Mouse (Mus musculus): ENCODE data around the gene Cox17. TPM values are rescaled to one million over a fixed set of nuclear protein-coding genes. Genes with fewer than 3 reads are reported as not detected.
A peak's percentile ranks its signal among the peaks of the same experiment; 100 is the strongest.

Gene Cox17
- total RNA-seq (2021), result 100 to 1,000 TPM; 131 to 133 TPM
- long read RNA-seq, experiment 1, transcript Cox17-201 (3 exons, 444 nt), result major isoform, 63 of 68 reads
- long read RNA-seq, experiment 1, partial matches to known transcripts, result 0 of 68 reads
- long read RNA-seq, experiment 1, other reads (novel, unspliced or antisense), result 3 of 68 reads
- long read RNA-seq, experiment 2, transcript Cox17-201 (3 exons, 444 nt), result major isoform, 33 of 40 reads
- long read RNA-seq, experiment 2, partial matches to known transcripts, result 1 of 40 reads
- long read RNA-seq, experiment 2, other reads (novel, unspliced or antisense), result 2 of 40 reads

DNA sequence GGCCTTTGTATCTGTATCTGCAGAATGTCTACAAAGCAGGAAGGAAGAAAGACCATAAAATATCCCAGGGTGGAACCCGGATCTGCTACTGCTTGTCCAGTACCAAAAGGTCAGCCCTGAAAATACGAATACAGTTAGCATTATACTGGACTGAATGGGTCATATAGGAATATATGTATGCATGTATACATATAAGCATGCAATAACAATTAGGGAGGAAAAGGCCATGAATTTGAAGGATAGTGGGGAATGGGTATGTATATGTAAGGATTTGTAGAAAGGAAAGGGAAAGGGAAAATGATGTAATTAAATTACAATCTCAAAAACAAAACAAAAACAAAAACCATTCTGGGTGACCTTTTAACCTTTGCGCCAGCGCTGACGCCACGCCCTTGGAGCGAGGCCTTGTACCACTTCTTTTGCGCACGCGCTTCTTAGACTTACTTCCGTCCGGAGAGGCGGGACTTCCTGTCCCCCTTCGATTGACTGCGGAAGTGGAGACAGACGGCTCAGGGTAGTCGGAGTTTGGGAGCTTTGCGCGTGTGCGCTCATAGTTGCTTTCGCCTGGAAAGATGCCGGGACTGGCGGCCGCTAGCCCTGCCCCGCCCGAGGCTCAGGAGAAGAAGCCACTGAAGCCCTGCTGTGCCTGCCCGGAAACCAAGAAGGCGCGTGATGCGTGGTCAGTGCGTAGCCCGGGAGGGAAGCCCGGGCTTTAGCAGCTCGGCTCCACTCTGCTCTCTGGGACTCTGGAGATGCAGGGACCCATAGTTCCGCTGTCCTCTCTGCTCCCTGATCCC lies at the start of gene Cox17, which contains the start of gene Gm21987:
Gene Cox17, plus strand, starts transcription at position 463 of the 797 bp plus-strand sequence.
Gene Gm21987, plus strand, starts transcription at position 512 of the 797 bp plus-strand sequence.
- intact Hi-C loops (cut with DNase I), result loop anchor here (2.0 kb wide), 2 partner anchors 106 to 160 kb away; partner anchors contain the start of gene Adprh
- DNase-seq (ENCODE audit: extremely low spot score in 1 of 2, low spot score in 2 of 2), result peak; percentile 89 to 91
- peak within 1 kb of the TSS; percentile 87 for H3K27ac ChIP-seq

DNA sequence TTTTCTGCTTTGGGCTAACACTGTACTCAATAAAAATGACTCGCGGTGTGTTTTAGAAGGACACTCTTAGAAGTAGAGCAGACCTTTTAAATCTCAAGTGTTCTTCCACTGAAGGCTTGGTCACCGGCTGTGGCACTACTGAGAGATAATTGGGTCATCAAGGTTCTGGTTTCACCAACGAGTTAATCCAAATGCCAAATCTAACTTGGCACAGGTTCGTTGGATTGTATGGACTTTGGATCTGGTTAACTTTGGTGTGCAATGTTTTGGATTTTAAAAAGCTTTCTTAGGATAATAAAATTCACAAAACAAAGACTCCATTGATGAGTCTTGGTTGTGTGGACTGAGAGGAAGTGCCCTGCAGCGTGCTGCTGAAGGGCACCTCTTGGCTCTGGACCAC lies 48.4 kb upstream of the Cox17 start:
- Histone ChIP-seq H3K4me3 (no peak overlapping the region), H3K27ac (no peak overlapping the region)
- no peak for TF ChIP-seq CTCF (IDR thresholded peaks at IDR 0.05)
- no peak for DNase-seq (ENCODE audit: extremely low spot score in 1 of 2, low spot score in 2 of 2)
- intact Hi-C loops (cut with DNase I), result no loop called here

More for the DNA sequence above, at the start of gene Cox17, which contains the start of gene Gm21987:
- TF ChIP-seq CTCF (IDR thresholded peaks at IDR 0.05), result no peak
- H3K4me3 ChIP-seq, result peak within 1 kb of the TSS; percentile 74

DNA sequence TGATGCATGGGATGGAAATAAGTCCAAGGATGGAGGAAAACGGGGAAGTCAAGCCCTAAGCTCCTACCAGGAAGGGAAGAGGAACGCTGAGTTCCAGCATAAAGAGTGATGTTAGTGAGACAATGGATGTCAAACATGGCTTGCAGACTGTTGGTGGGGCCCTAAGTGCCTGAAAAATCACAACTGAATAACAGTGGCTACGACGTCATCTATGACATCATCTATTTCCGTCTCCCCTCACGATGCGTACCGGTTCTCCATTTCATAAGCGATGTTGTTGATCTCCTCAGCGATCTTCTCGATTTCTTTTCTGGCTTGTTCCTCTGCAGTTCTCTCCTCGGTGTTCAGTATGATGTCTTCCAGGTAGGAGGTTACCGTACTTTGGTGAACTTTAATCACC lies 44.4 kb upstream of the Cox17 start:
- no peak for TF ChIP-seq CTCF (IDR thresholded peaks at IDR 0.05)
- intact Hi-C loops (cut with DNase I), result no loop called here

GRCm38 (mm10) chr16:38304460-38305194 lies 42.2 kb upstream of the Cox17 start:
- TF ChIP-seq CTCF (IDR thresholded peaks at IDR 0.05), result no peak
- no peak overlapping the region for H3K27ac ChIP-seq
- no peak for DNase-seq (ENCODE audit: extremely low spot score in 1 of 2, low spot score in 2 of 2)
- no peak overlapping the region for H3K4me3 ChIP-seq
- intact Hi-C loops (cut with DNase I), result no loop called here

More for the DNA sequence above, 44.4 kb upstream of the Cox17 start:
- H3K27ac ChIP-seq, result no peak overlapping the region
- no peak overlapping the region for H3K4me3 ChIP-seq
- DNase-seq (ENCODE audit: extremely low spot score in 1 of 2, low spot score in 2 of 2), result no peak

DNA sequence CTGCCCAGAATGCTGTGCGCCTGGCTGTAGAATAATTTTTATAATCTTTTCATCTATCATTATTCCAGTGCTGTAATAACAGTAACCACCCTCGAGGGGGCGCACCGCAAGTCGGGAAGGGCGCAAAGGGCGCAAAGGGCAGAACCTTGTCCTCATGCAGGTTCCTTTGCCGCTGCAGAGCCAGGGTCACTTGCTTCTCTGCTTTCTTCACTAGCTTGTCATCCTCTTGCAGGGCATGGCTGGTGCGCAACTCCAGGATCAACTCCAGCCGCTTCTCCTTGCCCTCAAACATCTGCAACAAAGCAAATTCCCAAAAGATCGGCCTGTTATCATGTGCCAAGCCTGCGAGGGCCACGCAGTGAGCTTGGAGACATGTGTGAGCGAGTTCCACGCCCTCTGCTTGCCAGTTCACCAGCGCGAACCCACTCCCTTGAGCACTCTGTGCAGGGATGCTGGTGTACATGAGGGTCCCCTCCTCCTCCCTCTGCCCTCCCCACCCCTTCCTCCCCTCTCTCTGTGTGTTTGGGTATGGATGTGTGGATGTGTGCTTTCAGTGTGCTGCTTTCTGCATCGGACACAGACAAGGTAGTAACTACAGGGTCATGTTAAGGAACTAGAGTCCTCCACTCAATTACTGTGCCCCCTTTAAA lies 40.1 kb upstream of the Cox17 start:
- intact Hi-C loops (cut with DNase I), result no loop called here
- no peak for DNase-seq (ENCODE audit: extremely low spot score in 1 of 2, low spot score in 2 of 2)
- TF ChIP-seq CTCF (IDR thresholded peaks at IDR 0.05), result peak; percentile 54
- Histone ChIP-seq H3K4me3 (no peak overlapping the region), H3K27ac (no peak overlapping the region)

DNA sequence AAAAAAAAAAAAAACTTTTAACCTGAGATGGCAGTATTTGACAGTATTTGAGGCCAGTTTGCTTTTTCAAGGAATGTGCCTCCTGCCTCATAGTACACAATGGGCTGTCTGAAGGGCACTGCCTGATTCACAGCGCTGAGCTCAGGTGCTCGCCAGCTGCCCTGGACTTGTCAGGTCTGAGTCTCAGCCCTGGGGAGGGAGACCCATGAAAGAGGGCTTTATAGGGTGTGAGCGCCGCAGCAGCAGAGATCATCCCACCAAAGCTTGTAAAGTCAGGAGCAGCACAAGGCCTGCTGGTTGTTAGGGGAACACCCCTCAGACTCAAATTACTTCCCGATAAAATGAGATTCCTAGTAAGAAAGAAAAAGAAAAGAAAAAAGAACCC lies 39.6 kb upstream of the Cox17 start:
- DNase-seq (ENCODE audit: extremely low spot score in 1 of 2, low spot score in 2 of 2), result no peak
- intact Hi-C loops (cut with DNase I), result no loop called here
- H3K27ac ChIP-seq, result no peak overlapping the region
- H3K4me3 ChIP-seq, result no peak overlapping the region
- no peak for TF ChIP-seq CTCF (IDR thresholded peaks at IDR 0.05)

DNA sequence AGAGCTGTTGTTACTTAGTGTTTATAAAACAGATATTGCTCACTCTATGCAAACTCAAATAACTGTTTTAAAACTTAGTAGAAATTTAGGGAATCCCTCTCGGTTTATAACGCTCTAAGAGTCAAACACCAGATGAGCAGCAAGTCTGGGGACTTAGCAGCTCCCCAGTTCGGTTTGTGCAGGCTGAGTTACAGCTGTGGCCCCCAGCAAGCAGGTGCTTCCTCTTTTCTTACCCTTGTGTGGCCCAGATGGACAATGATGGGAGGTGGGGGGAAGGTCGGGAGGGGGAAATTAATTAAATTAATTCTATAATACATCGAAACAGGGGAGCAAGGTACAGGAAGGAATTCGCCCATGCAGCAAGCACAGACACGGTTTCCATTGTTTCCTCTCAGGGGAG lies 39.1 kb upstream of the Cox17 start:
- no peak overlapping the region for H3K27ac ChIP-seq
- H3K4me3 ChIP-seq, result no peak overlapping the region
- DNase-seq (ENCODE audit: extremely low spot score in 1 of 2, low spot score in 2 of 2), result no peak
- TF ChIP-seq CTCF (IDR thresholded peaks at IDR 0.05), result no peak
- intact Hi-C loops (cut with DNase I), result no loop called here

- intact Hi-C loops (cut with DNase I), result no loop called here
- Histone ChIP-seq H3K4me3 (no peak overlapping the region), H3K27ac (no peak overlapping the region)
- DNase-seq (ENCODE audit: extremely low spot score in 1 of 2, low spot score in 2 of 2), result no peak
- TF ChIP-seq CTCF (IDR thresholded peaks at IDR 0.05), result no peak
Measured at GRCm38 (mm10) chr16:38308195-38308594, 38.6 kb upstream of the Cox17 start.

- H3K27ac ChIP-seq, result no peak overlapping the region
- TF ChIP-seq CTCF (IDR thresholded peaks at IDR 0.05), result no peak
- no peak for DNase-seq (ENCODE audit: extremely low spot score in 1 of 2, low spot score in 2 of 2)
- intact Hi-C loops (cut with DNase I), result no loop called here
- no peak overlapping the region for H3K4me3 ChIP-seq
Measured at GRCm38 (mm10) chr16:38318492-38318891, 28.3 kb upstream of the Cox17 start.

- Histone ChIP-seq H3K27ac (no peak overlapping the region), H3K4me3 (no peak overlapping the region)
- no peak for DNase-seq (ENCODE audit: extremely low spot score in 1 of 2, low spot score in 2 of 2)
- intact Hi-C loops (cut with DNase I), result no loop called here
- no peak for TF ChIP-seq CTCF (IDR thresholded peaks at IDR 0.05)
Measured at GRCm38 (mm10) chr16:38319087-38319486, 27.7 kb upstream of the Cox17 start.

GRCm38 (mm10) chr16:38321452-38321935 lies 25.3 kb upstream of the Cox17 start:
- intact Hi-C loops (cut with DNase I), result no loop called here
- no peak overlapping the region for H3K4me3 ChIP-seq
- DNase-seq (ENCODE audit: extremely low spot score in 1 of 2, low spot score in 2 of 2), result peak; percentile 60
- H3K27ac ChIP-seq, result no peak overlapping the region
- TF ChIP-seq CTCF (IDR thresholded peaks at IDR 0.05), result peak; percentile 64

Measured in left cerebral cortex, adult 2 months (tissue).